Mouse (Mus musculus): ENCODE data around the gene Hsd17b2. TPM values are rescaled to one million over a fixed set of nuclear protein-coding genes. Genes with fewer than 3 reads are reported as not detected.

Hsd17b2 gene
- not detected in 2 replicates for polyA plus RNA-seq (2012; rRNA removed)

DNA sequence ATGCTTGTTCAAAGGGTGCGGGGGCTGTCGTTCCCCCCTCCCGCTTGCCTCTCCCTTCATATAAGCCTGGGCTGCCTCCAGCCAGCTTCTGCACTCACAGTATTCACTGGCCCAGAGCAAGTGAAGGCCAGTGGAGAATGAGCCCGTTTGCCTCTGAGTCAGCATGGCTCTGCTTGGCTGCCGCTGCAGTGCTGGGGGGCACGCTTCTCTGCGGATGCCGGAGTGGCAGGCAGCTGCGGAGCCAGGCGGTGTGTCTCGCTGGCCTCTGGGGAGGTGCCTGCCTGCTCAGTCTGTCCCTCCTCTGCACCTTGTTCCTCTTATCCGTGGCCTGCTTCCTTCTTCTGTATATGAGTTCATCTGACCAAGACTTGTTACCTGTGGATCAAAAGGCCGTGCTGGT, at the start of gene Hsd17b2:
Hsd17b2 (plus strand) TSS at position 46 of the 400 bp plus-strand sequence.
- Histone ChIP-seq H3K36me3 (ENCODE audit: control insufficient read depth, insufficient read depth, low read length) (no peaks in the 10 kb centered on the region), H3K4me3 (ENCODE audit: extremely low read depth, insufficient read depth, insufficient read length) (no peak within 1 kb of the TSS), H3K4me1 (ENCODE audit: control insufficient read depth, insufficient read depth, insufficient read length) (no peaks in the 10 kb centered on the region), H3K27ac (ENCODE audit: insufficient read depth, low read length) (no peak within 1 kb of the TSS), H3K27me3 (ENCODE audit: control insufficient read depth, insufficient read depth, low read length) (no peaks in the 10 kb centered on the region)
- 27% methylated on average over 13 of the region's 13 CpGs for WGBS
- no peak for TF ChIP-seq POLR2A (IDR thresholded peaks at IDR 0.05; ENCODE audit: low read depth, low read length)
- TF ChIP-seq CTCF (IDR thresholded peaks at IDR 0.05; ENCODE audit: extremely low read depth, insufficient read depth, insufficient read length, insufficient replicate concordance), result no peak
- peak in 1 of 2 experiments; percentile 5 for DNase-seq (ENCODE audit: low read depth in 1 of 2, low spot score in 2 of 2)

GRCm38 (mm10) chr8:117652318-117652717, 49.4 kb upstream of the Hsd17b2 start:
- no peaks in the 10 kb centered on the region for H3K36me3 ChIP-seq (ENCODE audit: control insufficient read depth, insufficient read depth, low read length)
- no peaks in the 10 kb centered on the region for H3K4me1 ChIP-seq (ENCODE audit: control insufficient read depth, insufficient read depth, insufficient read length)
- no peak overlapping the region for H3K4me3 ChIP-seq (ENCODE audit: extremely low read depth, insufficient read depth, insufficient read length)
- TF ChIP-seq POLR2A (IDR thresholded peaks at IDR 0.05; ENCODE audit: low read depth, low read length) (no peak), CTCF (IDR thresholded peaks at IDR 0.05; ENCODE audit: extremely low read depth, insufficient read depth, insufficient read length, insufficient replicate concordance) (no peak)
- 100% methylated on average over 1 of the region's 1 CpGs for WGBS
- no peak overlapping the region for H3K27ac ChIP-seq (ENCODE audit: insufficient read depth, low read length)
- H3K27me3 ChIP-seq (ENCODE audit: control insufficient read depth, insufficient read depth, low read length), result no peaks in the 10 kb centered on the region
- DNase-seq (ENCODE audit: low read depth in 1 of 2, low spot score in 2 of 2), result no peak

DNA sequence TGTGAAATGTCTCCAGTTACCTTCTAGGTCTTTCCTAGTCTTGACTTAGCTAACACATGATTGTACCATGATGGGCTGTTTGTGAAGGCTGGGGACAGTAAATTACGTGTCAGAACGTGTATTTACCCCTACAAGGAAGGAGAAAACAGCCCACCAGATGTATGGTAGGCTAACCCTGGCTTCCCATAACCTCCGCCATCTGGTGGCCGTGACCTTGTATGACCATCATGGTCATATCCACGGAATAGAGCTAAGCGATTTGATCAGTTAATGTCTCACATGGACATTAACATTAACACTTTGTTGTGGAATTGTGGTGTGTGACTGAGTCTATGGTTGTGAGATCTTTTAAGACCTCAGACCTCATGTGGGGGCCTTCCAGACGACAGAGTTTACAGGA, 42.7 kb upstream of the Hsd17b2 start:
- Histone ChIP-seq H3K27me3 (ENCODE audit: control insufficient read depth, insufficient read depth, low read length) (no peaks in the 10 kb centered on the region), H3K4me1 (ENCODE audit: control insufficient read depth, insufficient read depth, insufficient read length) (no peaks in the 10 kb centered on the region), H3K4me3 (ENCODE audit: extremely low read depth, insufficient read depth, insufficient read length) (no peak overlapping the region), H3K27ac (ENCODE audit: insufficient read depth, low read length) (no peak overlapping the region), H3K36me3 (ENCODE audit: control insufficient read depth, insufficient read depth, low read length) (no peaks in the 10 kb centered on the region; the same call in 1 of the 2 replicates)
- 62% methylated on average over 7 of the region's 7 CpGs for WGBS
- no peak for TF ChIP-seq POLR2A (IDR thresholded peaks at IDR 0.05; ENCODE audit: low read depth, low read length)
- no peak for TF ChIP-seq CTCF (IDR thresholded peaks at IDR 0.05; ENCODE audit: extremely low read depth, insufficient read depth, insufficient read length, insufficient replicate concordance)
- DNase-seq (ENCODE audit: low read depth in 1 of 2, low spot score in 2 of 2), result no peak

DNA sequence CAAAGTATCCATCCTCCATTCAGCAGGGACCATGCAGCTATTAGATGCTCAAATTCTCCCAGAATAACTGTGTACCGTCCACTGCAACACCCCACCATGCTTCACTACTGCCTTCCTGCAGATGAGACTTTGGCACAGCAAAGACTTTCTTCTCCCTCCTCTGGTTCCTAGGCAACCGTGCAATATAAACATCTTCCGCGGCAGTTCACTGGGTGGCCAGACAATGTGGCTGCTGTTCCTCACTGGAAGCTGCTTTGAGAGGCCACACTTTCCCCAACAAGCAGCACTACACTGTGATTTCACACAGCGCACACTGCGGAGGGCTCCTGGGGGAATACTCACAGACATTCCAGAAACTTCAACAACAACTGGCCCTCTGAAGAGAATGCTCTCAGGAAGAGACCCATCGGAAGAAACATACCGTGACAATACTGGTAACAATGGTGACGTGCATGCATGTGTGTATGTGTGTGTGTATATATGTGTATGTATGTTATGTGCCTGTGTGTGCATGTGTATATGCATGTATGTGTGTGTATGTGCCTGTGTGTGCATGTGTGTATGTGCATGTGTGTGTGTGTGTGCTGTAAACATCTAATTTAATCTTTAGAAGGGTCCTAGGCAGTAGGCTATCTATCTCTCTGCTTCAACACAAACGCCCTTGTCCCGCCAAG, 41.2 kb upstream of the Hsd17b2 start:
- H3K4me3 ChIP-seq (ENCODE audit: extremely low read depth, insufficient read depth, insufficient read length), result no peak overlapping the region
- H3K27me3 ChIP-seq (ENCODE audit: control insufficient read depth, insufficient read depth, low read length), result no peaks in the 10 kb centered on the region
- no peak overlapping the region for H3K27ac ChIP-seq (ENCODE audit: insufficient read depth, low read length)
- no peaks in the 10 kb centered on the region for H3K4me1 ChIP-seq (ENCODE audit: control insufficient read depth, insufficient read depth, insufficient read length)
- DNase-seq (ENCODE audit: low read depth in 1 of 2, low spot score in 2 of 2), result no peak
- 59% methylated on average over 11 of the region's 11 CpGs for WGBS
- no peaks in the 10 kb centered on the region; the same call in 1 of the 2 replicates for H3K36me3 ChIP-seq (ENCODE audit: control insufficient read depth, insufficient read depth, low read length)
- TF ChIP-seq CTCF (IDR thresholded peaks at IDR 0.05; ENCODE audit: extremely low read depth, insufficient read depth, insufficient read length, insufficient replicate concordance) (no peak), POLR2A (IDR thresholded peaks at IDR 0.05; ENCODE audit: low read depth, low read length) (no peak)

- WGBS, result 77% methylated on average over 13 of the region's 13 CpGs
- no peak overlapping the region for H3K27ac ChIP-seq (ENCODE audit: insufficient read depth, low read length)
- no peaks in the 10 kb centered on the region for H3K27me3 ChIP-seq (ENCODE audit: control insufficient read depth, insufficient read depth, low read length)
- H3K4me1 ChIP-seq (ENCODE audit: control insufficient read depth, insufficient read depth, insufficient read length), result no peaks in the 10 kb centered on the region
- TF ChIP-seq POLR2A (IDR thresholded peaks at IDR 0.05; ENCODE audit: low read depth, low read length), result no peak
- TF ChIP-seq CTCF (IDR thresholded peaks at IDR 0.05; ENCODE audit: extremely low read depth, insufficient read depth, insufficient read length, insufficient replicate concordance), result no peak
- no peak overlapping the region for H3K4me3 ChIP-seq (ENCODE audit: extremely low read depth, insufficient read depth, insufficient read length)
- no peak for DNase-seq (ENCODE audit: low read depth in 1 of 2, low spot score in 2 of 2)
- H3K36me3 ChIP-seq (ENCODE audit: control insufficient read depth, insufficient read depth, low read length), result no peaks in the 10 kb centered on the region; the same call in 1 of the 2 replicates
Measured at GRCm38 (mm10) chr8:117667349-117668124, 34.2 kb upstream of the Hsd17b2 start.

GRCm38 (mm10) chr8:117670461-117670860, 31.2 kb upstream of the Hsd17b2 start:
- 45% methylated on average over 11 of the region's 11 CpGs for WGBS
- DNase-seq (ENCODE audit: low read depth in 1 of 2, low spot score in 2 of 2), result no peak

More at GRCm38 (mm10) chr8:117670461-117670860, 31.2 kb upstream of the Hsd17b2 start:
- H3K4me1 ChIP-seq (ENCODE audit: control insufficient read depth, insufficient read depth, insufficient read length), result no peaks in the 10 kb centered on the region; the same call in 1 of the 2 replicates
- no peaks in the 10 kb centered on the region for H3K36me3 ChIP-seq (ENCODE audit: control insufficient read depth, insufficient read depth, low read length)
- no peak overlapping the region for H3K4me3 ChIP-seq (ENCODE audit: extremely low read depth, insufficient read depth, insufficient read length)
- no peak overlapping the region for H3K27ac ChIP-seq (ENCODE audit: insufficient read depth, low read length)
- H3K27me3 ChIP-seq (ENCODE audit: control insufficient read depth, insufficient read depth, low read length), result no peaks in the 10 kb centered on the region
- TF ChIP-seq CTCF (IDR thresholded peaks at IDR 0.05; ENCODE audit: extremely low read depth, insufficient read depth, insufficient read length, insufficient replicate concordance) (no peak), POLR2A (IDR thresholded peaks at IDR 0.05; ENCODE audit: low read depth, low read length) (no peak)
